Mouse (Mus musculus): ENCODE data around the gene Me3. TPM values are rescaled to one million over a fixed set of nuclear protein-coding genes. Genes with fewer than 3 reads are reported as not detected.
A peak's percentile ranks its signal among the peaks of the same experiment; 100 is the strongest.

The Me3 gene
- polyA plus RNA-seq, 1 experiment from 2014 or later: 1.9 TPM

DNA sequence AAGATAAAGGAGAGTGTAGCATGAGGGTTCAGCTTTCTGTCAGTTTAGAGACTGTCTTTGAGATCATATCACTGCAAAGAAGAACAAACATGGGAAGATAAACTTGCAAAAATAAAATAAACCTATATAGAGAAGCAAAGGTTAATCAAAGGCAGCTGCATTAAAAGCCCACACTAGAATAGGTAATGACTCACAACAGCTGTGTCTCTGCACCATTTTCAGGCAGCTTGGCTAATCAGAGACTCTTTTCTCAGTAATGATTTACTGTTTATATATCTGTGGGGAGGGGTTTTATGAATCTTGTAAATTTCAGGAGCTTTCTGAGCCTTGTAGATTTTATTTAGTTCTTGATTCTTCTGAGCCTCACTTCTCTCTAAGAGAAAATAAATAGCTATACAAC, 15.7 kb downstream of the Me3 start:
- no peaks in the 10 kb centered on the region for H3K27me3 ChIP-seq (ENCODE audit: control insufficient read depth, insufficient read depth, low read length)
- DNase-seq (ENCODE audit: low spot score): no peak
- H3K4me1 ChIP-seq (replicated peaks; ENCODE audit: control insufficient read depth, insufficient read depth, low read length): no peaks in the 10 kb centered on the region
- no peak overlapping the region for H3K4me2 ChIP-seq (replicated peaks; ENCODE audit: low read depth, low read length)
- no peak for ATAC-seq (ENCODE audit: low FRiP score)
- H3K36me3 ChIP-seq (ENCODE audit: control insufficient read depth, insufficient read depth, low read length): no peaks in the 10 kb centered on the region
- no peaks in the 10 kb centered on the region for H3K9me3 ChIP-seq (ENCODE audit: control insufficient read depth, low read length)
- H3K4me3 ChIP-seq (ENCODE audit: low read depth, low read length): no peak overlapping the region
- no peak overlapping the region for H3K27ac ChIP-seq (ENCODE audit: low read depth, low read length)
- no peak overlapping the region for H3K9ac ChIP-seq (ENCODE audit: low read depth, low read length)

DNA sequence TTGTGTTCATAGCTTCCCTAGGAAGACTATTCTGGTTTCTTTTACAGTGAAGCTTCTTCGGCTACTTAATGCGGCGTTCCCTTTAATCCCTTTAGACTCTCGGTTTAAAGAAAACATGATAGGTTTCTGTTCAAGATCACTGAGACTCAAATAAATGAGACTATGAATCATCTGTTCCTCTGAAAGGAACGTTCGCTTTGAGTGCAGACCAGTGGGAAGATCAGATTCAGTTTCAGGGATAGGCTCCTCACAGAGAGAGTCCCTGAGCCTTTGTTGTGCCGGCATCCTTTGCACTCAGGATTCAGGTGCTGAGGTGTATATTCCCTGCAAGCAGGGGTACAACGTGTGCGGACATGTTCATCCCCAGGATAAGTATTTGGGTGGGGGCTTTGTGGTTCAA, 25.0 kb downstream of the Me3 start:
- WGBS: 73% methylated on average over 9 of the region's 9 CpGs
- Histone ChIP-seq H3K4me1 (replicated peaks; ENCODE audit: control insufficient read depth, insufficient read depth, low read length) (no peaks in the 10 kb centered on the region), H3K27me3 (ENCODE audit: control insufficient read depth, insufficient read depth, low read length) (no peaks in the 10 kb centered on the region), H3K36me3 (ENCODE audit: control insufficient read depth, insufficient read depth, low read length) (no peaks in the 10 kb centered on the region), H3K4me3 (ENCODE audit: low read depth, low read length) (no peak overlapping the region), H3K27ac (ENCODE audit: low read depth, low read length) (no peak overlapping the region), H3K4me2 (replicated peaks; ENCODE audit: low read depth, low read length) (no peak overlapping the region), H3K9ac (ENCODE audit: low read depth, low read length) (no peak overlapping the region), H3K9me3 (ENCODE audit: control insufficient read depth, low read length) (no peaks in the 10 kb centered on the region)
- ATAC-seq (ENCODE audit: low FRiP score) (peak; percentile 35; the same call in 1 of the 2 replicates), DNase-seq (ENCODE audit: low spot score) (no peak)

DNA sequence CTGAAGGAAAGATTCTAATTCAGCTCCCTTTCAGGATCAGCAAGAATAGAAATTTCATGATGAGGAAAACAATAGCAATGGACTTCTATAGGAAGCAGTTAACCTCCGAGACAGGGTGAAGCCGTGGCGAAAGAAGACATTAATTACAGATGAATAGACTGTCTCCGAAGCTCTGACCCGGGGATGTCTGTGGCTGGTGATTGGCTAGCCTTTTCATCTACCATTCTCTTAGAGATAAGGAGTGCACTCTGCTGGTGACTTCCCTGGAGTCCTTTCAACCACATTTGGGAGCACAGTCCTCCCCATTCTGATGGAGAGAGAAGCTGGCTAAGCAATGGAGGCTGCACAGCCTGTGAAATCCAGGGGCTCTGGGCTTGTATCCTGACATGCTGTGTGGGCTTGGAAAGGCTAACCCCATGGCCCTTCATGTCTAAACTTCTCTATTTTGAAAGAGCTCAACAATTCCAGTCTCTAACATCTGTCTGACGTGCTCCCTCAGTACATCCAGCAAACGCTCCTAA, 25.6 kb downstream of the Me3 start:
- no peak overlapping the region for H3K4me2 ChIP-seq (replicated peaks; ENCODE audit: low read depth, low read length)
- H3K9ac ChIP-seq (ENCODE audit: low read depth, low read length): no peak overlapping the region
- H3K9me3 ChIP-seq (ENCODE audit: control insufficient read depth, low read length): no peaks in the 10 kb centered on the region
- 41% methylated on average over 7 of the region's 7 CpGs for WGBS
- peak; percentile 65; the same call in 1 of the 2 replicates for ATAC-seq (ENCODE audit: low FRiP score)
- H3K27me3 ChIP-seq (ENCODE audit: control insufficient read depth, insufficient read depth, low read length): no peaks in the 10 kb centered on the region
- no peak overlapping the region for H3K4me3 ChIP-seq (ENCODE audit: low read depth, low read length)
- no peak for DNase-seq (ENCODE audit: low spot score)
- H3K4me1 ChIP-seq (replicated peaks; ENCODE audit: control insufficient read depth, insufficient read depth, low read length): no peaks in the 10 kb centered on the region
- no peaks in the 10 kb centered on the region for H3K36me3 ChIP-seq (ENCODE audit: control insufficient read depth, insufficient read depth, low read length)
- H3K27ac ChIP-seq (ENCODE audit: low read depth, low read length): no peak overlapping the region

DNA sequence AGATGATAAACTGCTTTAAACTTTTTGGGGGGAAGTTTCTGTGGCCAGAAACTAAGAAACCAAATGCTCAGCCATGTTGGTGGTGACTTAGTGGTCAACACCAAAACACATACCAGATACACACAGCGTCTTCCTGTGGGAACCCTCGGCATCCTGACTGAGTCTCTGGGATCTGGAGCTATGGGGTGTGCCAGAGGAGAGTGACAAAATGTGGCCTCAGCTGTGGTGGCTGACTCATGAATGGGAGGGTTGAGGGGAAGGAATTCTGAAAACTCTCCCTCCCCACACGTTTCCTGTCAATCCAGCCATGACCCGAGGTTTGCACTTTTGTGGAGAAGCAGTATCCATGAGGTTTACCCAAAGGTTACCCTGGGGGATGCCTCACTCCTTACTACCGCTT, 32.0 kb downstream of the Me3 start:
- ATAC-seq (ENCODE audit: low FRiP score) (no peak), DNase-seq (ENCODE audit: low spot score) (no peak)
- WGBS: 81% methylated on average over 5 of the region's 5 CpGs
- H3K9me3 ChIP-seq (ENCODE audit: control insufficient read depth, low read length): no peaks in the 10 kb centered on the region
- H3K4me2 ChIP-seq (replicated peaks; ENCODE audit: low read depth, low read length): no peak overlapping the region
- H3K36me3 ChIP-seq (ENCODE audit: control insufficient read depth, insufficient read depth, low read length): no peaks in the 10 kb centered on the region
- H3K27me3 ChIP-seq (ENCODE audit: control insufficient read depth, insufficient read depth, low read length): no peaks in the 10 kb centered on the region
- H3K4me3 ChIP-seq (ENCODE audit: low read depth, low read length): no peak overlapping the region
- no peaks in the 10 kb centered on the region for H3K4me1 ChIP-seq (replicated peaks; ENCODE audit: control insufficient read depth, insufficient read depth, low read length)
- no peak overlapping the region for H3K9ac ChIP-seq (ENCODE audit: low read depth, low read length)
- no peak overlapping the region for H3K27ac ChIP-seq (ENCODE audit: low read depth, low read length)

DNA sequence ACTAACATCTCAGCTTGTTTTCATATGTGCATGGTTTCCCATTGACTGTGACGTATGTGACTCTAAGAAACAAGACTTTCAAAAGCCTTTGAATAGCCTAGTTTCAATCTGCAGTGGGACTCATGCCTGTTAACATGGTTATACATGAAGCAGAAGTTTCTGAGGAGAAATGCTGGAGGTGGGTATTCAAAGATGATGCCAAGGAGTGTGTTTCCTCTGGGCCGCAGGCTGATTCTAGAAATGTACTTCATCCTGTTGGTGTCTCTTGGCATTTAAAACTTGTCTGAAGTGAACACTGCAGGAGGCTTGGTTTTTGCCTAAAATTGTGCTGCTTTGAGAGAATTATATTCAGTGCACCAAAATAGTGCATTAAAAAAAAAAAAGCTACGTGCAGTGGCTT, 34.2 kb downstream of the Me3 start:
- no peaks in the 10 kb centered on the region for H3K4me1 ChIP-seq (replicated peaks; ENCODE audit: control insufficient read depth, insufficient read depth, low read length)
- ATAC-seq (ENCODE audit: low FRiP score) (no peak), DNase-seq (ENCODE audit: low spot score) (no peak)
- H3K27me3 ChIP-seq (ENCODE audit: control insufficient read depth, insufficient read depth, low read length): no peaks in the 10 kb centered on the region
- no peak overlapping the region for H3K4me2 ChIP-seq (replicated peaks; ENCODE audit: low read depth, low read length)
- H3K27ac ChIP-seq (ENCODE audit: low read depth, low read length): no peak overlapping the region
- no peak overlapping the region for H3K4me3 ChIP-seq (ENCODE audit: low read depth, low read length)
- 87% methylated on average over 3 of the region's 3 CpGs for WGBS
- no peak overlapping the region for H3K9ac ChIP-seq (ENCODE audit: low read depth, low read length)
- no peaks in the 10 kb centered on the region for H3K36me3 ChIP-seq (ENCODE audit: control insufficient read depth, insufficient read depth, low read length)
- H3K9me3 ChIP-seq (ENCODE audit: control insufficient read depth, low read length): no peaks in the 10 kb centered on the region

DNA sequence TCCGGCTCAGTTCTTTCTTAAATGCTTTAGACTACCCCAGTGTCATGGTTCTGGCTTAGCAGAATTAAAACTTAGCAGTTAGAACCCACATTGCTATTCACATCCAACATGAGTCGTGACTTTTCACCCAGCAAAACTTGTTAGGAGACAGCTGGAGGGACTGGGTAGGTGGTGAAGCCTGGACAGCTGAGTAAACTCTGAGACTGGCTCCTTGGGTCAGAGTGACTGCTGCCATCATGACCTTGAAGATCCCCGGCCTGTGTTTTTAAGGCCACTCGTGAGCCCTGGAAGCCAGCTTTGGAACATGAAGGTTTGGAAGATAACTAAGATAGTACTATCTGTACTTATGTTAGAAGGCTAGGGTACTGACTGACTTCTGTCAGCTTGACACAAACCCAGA, 35.4 kb downstream of the Me3 start:
- Histone ChIP-seq H3K9ac (ENCODE audit: low read depth, low read length) (no peak overlapping the region), H3K4me1 (replicated peaks; ENCODE audit: control insufficient read depth, insufficient read depth, low read length) (no peaks in the 10 kb centered on the region), H3K9me3 (ENCODE audit: control insufficient read depth, low read length) (no peaks in the 10 kb centered on the region), H3K4me3 (ENCODE audit: low read depth, low read length) (no peak overlapping the region), H3K27me3 (ENCODE audit: control insufficient read depth, insufficient read depth, low read length) (no peaks in the 10 kb centered on the region), H3K36me3 (ENCODE audit: control insufficient read depth, insufficient read depth, low read length) (no peaks in the 10 kb centered on the region), H3K27ac (ENCODE audit: low read depth, low read length) (no peak overlapping the region), H3K4me2 (replicated peaks; ENCODE audit: low read depth, low read length) (no peak overlapping the region)
- 84% methylated on average over 4 of the region's 4 CpGs for WGBS
- ATAC-seq (ENCODE audit: low FRiP score) (no peak), DNase-seq (ENCODE audit: low spot score) (no peak)

DNA sequence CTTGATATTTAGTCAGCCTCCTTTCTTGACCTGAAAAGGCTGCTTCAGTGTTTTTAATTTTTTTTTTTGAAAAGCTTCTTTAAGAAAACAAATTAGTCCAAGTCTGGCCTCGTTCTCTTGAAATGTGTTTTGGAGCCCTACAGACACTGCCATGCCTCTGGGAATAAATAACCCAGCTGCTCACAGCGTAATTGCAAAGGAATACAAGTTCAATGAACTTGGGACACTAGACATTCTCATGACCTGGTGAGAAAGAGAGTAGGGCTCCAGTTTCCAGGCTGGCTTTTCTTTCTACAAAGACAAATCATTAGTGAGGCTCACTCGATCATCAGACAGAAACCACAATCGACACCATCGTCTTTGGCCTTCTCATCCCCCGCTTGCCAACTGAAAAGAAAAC, 37.3 kb downstream of the Me3 start:
- H3K9me3 ChIP-seq (ENCODE audit: control insufficient read depth, low read length): no peaks in the 10 kb centered on the region
- no peak overlapping the region for H3K4me2 ChIP-seq (replicated peaks; ENCODE audit: low read depth, low read length)
- H3K4me1 ChIP-seq (replicated peaks; ENCODE audit: control insufficient read depth, insufficient read depth, low read length): no peaks in the 10 kb centered on the region
- H3K4me3 ChIP-seq (ENCODE audit: low read depth, low read length): no peak overlapping the region
- no peak for DNase-seq (ENCODE audit: low spot score)
- H3K9ac ChIP-seq (ENCODE audit: low read depth, low read length): no peak overlapping the region
- H3K27me3 ChIP-seq (ENCODE audit: control insufficient read depth, insufficient read depth, low read length): no peaks in the 10 kb centered on the region
- 73% methylated on average over 6 of the region's 6 CpGs for WGBS
- no peaks in the 10 kb centered on the region for H3K36me3 ChIP-seq (ENCODE audit: control insufficient read depth, insufficient read depth, low read length)
- ATAC-seq (ENCODE audit: low FRiP score): no peak
- no peak overlapping the region for H3K27ac ChIP-seq (ENCODE audit: low read depth, low read length)

DNA sequence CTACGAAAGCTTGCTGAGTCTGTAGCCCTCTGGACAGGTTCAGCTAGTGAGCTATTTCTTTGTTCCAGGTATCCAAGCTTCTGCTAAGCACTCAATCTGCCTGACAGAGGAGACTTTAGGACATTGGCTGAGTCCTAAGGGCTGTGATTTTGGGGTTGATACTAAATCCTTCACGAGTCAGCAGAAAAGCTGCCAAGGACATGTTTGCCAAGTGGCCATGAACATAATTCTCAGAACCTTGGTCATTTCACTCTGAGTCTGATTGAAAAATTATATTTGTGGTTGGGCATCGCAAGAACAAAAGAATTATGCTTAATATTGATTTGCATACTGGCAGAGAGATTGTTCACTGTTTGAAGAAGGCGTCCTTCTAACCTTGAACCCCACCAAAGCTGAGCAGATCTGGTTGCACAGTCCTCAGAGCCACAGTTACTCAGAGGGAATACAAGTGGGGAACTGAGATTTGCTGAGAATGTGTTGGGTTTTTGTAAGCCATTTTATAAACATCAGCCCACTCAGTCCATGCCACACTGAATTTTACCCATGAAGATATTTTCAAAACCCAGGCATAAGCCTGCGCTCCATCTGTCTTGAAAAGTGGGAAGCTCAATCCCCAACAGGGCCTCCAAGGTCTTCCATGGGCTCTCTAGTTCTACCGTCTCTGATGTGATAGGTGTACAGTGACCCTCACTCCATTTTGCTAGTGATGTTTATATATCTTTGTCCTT, 39.1 kb downstream of the Me3 start:
- WGBS: 92% methylated on average over 6 of the region's 6 CpGs
- no peak overlapping the region for H3K9ac ChIP-seq (ENCODE audit: low read depth, low read length)
- no peak overlapping the region for H3K4me2 ChIP-seq (replicated peaks; ENCODE audit: low read depth, low read length)
- no peaks in the 10 kb centered on the region for H3K27me3 ChIP-seq (ENCODE audit: control insufficient read depth, insufficient read depth, low read length)
- H3K36me3 ChIP-seq (ENCODE audit: control insufficient read depth, insufficient read depth, low read length): no peaks in the 10 kb centered on the region
- no peak overlapping the region for H3K4me3 ChIP-seq (ENCODE audit: low read depth, low read length)
- no peaks in the 10 kb centered on the region for H3K9me3 ChIP-seq (ENCODE audit: control insufficient read depth, low read length)
- no peaks in the 10 kb centered on the region for H3K4me1 ChIP-seq (replicated peaks; ENCODE audit: control insufficient read depth, insufficient read depth, low read length)
- ATAC-seq (ENCODE audit: low FRiP score): no peak
- no peak overlapping the region for H3K27ac ChIP-seq (ENCODE audit: low read depth, low read length)
- DNase-seq (ENCODE audit: low spot score): no peak

DNA sequence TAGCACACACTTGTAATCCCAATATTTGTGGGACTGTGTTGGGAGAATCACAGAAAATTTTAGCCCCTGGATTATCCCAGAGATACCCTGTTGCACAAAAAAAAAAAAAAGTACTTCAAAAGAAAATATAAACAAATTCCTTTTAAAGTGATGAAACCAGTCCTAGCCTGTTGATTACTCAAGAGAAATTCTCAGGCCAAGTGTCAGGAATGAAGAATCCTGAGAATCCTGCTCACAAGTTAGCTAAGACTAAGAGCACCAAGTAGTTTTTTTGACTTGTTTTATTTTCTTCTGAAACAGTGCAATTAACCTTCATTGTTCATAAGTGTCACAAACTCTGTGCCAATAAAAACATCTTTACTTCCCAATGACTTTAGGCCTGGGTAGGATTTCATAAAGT, 44.0 kb downstream of the Me3 start:
- no peak overlapping the region for H3K27ac ChIP-seq (ENCODE audit: low read depth, low read length)
- H3K27me3 ChIP-seq (ENCODE audit: control insufficient read depth, insufficient read depth, low read length): no peaks in the 10 kb centered on the region
- H3K36me3 ChIP-seq (ENCODE audit: control insufficient read depth, insufficient read depth, low read length): no peaks in the 10 kb centered on the region
- H3K4me2 ChIP-seq (replicated peaks; ENCODE audit: low read depth, low read length): no peak overlapping the region
- no peaks in the 10 kb centered on the region for H3K9me3 ChIP-seq (ENCODE audit: control insufficient read depth, low read length)
- no peak for ATAC-seq (ENCODE audit: low FRiP score)
- H3K9ac ChIP-seq (ENCODE audit: low read depth, low read length): no peak overlapping the region
- no peaks in the 10 kb centered on the region for H3K4me1 ChIP-seq (replicated peaks; ENCODE audit: control insufficient read depth, insufficient read depth, low read length)
- H3K4me3 ChIP-seq (ENCODE audit: low read depth, low read length): no peak overlapping the region
- no peak for DNase-seq (ENCODE audit: low spot score)
